Mouse (Mus musculus): Measurements from ENCODE around the gene Irs2. TPM values are rescaled to one million over a fixed set of nuclear protein-coding genes. Genes with fewer than 3 reads are reported as not detected.

Irs2 gene
- polyA plus RNA-seq, 1 experiment from 2014 or later, result 5.6 TPM

DNA sequence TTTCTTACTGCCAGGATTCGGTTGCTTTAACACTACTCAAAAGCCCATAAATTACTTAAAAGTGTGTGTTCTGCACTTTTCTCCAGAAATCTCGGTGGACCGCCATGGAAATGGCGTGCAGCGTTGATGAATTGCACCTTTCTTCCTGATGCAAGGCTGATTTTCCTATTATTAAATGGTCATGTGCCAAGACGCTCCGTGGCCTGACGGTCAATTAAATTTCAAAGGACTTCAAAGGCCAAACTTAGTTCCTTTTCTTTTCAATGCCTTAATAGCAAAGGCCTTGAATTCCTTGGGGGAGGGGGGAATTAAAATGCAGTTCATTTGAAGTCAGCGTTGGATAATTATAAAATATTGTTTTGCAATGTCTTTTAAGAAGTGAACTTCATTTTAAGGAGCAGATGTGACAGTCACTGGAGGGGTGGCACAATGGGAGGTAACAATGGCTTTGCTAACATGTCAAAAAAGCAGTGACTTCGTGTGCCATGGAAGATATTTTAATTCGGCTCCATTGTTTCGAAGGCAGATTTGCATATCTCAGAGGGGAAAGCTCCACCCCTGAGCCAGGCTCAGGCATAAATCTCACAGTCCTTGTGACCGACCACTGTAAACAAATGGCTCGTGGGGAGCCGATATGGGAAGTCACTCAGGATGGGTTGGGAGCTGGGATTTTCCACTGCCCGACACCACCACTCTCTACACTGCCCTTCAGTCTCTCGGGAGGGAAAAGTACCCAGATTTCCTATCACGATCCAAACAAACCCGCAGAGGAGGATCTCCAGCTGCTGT lies 27.6 kb upstream of the Irs2 start:
- H3K27ac ChIP-seq (replicated peaks), result peak overlapping the region; percentile 46
- DNase-seq (ENCODE audit: low spot score), result no peak
- 0 out of 2 replicates have a peak, but pooled peaks cover 4% of the 10 kb centered on the region for H3K27me3 ChIP-seq (ENCODE audit: low read depth, poor library complexity, severe bottlenecking)
- H3K36me3 ChIP-seq, result no peaks in the 10 kb centered on the region
- peaks cover 11% of the 10 kb centered on the region for H3K4me1 ChIP-seq
- no peaks in the 10 kb centered on the region for H3K9me3 ChIP-seq (replicated peaks)
- 41% methylated on average over 19 of the region's 19 CpGs for WGBS
- H3K4me3 ChIP-seq, result peak overlapping the region; percentile 20; the same call in 1 of the 2 replicates

DNA sequence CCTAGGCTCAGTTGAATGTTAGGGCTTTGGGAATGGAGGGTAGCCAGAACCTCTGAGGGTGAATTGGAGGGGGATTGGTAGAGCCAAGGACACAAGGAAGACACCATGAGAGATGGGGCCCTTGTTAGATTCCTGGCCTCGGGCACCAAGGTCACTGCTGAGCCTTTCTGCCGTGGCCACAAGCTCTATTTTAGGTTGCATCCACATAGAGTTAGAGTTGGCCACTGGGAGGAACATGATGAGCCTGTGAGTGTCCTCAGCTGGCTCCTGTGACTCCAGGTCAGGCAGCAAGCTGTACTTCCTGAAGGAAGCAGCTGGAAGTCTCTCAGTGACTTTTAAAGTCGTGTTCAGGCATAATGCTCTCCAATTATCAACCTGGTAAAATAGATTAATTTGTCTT lies 16.6 kb upstream of the Irs2 start:
- Histone ChIP-seq H3K27ac (replicated peaks) (no peak overlapping the region), H3K4me3 (no peak overlapping the region), H3K27me3 (ENCODE audit: low read depth, poor library complexity, severe bottlenecking) (no peaks in the 10 kb centered on the region), H3K9me3 (replicated peaks) (no peaks in the 10 kb centered on the region), H3K36me3 (no peaks in the 10 kb centered on the region), H3K4me1 (no peaks in the 10 kb centered on the region)
- 70% methylated on average over 3 of the region's 3 CpGs for WGBS
- DNase-seq (ENCODE audit: low spot score), result no peak

DNA sequence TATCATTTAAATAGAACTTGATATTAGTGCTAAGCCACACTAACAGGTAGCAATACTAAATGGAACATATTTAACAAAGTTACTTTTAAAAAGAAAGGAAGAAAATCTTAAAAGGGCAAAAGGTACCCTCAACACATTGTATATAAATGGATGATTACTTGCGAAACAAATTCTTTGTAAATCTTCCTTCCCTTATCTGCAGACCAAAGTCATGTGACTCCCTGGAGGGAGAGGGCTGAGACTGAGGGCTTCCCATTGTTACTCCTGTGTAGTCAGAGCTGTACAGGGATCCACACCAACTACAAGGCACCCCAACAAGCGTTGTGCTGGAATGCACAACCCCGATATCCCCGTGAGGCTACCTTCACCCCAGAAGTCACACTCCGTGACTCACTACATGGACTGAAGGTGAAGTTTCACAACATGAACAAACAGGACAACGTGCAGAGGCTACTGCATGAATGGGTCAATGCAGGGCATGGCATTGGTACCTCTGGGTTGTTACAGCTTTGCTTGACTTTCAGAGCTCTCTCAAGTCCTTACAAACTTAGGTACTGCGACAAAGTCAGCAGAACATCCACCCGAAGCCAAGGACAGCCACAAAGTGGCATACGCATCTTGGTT lies 12.8 kb upstream of the Irs2 start:
- no peaks in the 10 kb centered on the region for H3K27me3 ChIP-seq (ENCODE audit: low read depth, poor library complexity, severe bottlenecking)
- no peaks in the 10 kb centered on the region for H3K9me3 ChIP-seq (replicated peaks)
- no peaks in the 10 kb centered on the region for H3K36me3 ChIP-seq
- DNase-seq (ENCODE audit: low spot score), result no peak
- H3K27ac ChIP-seq (replicated peaks), result no peak overlapping the region
- no peaks in the 10 kb centered on the region for H3K4me1 ChIP-seq
- 90% methylated on average over 9 of the region's 9 CpGs for WGBS
- no peak overlapping the region for H3K4me3 ChIP-seq

DNA sequence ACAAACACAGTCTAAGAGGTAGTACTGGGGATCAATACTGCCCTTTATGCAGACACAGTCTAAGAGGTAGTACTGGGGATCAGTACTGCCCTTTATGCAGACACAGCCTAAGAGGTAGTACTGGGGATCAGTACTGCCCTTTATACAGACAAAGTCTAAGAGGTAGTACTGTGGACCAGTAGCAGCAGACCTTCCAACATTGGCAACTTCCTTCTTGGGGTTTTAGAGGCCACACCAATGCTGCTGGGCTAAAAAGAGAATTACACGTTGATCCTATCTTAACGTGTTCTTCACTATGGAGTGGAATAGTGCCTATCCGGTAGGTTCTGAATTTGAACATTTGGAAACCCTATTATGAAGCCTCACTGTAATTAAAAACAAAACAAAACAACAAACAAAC lies 7.4 kb upstream of the Irs2 start:
- no peak for DNase-seq (ENCODE audit: low spot score)
- H3K27me3 ChIP-seq (ENCODE audit: low read depth, poor library complexity, severe bottlenecking), result peaks cover 8% of the 10 kb centered on the region; the same call in 1 of the 2 replicates
- 92% methylated on average over 3 of the region's 3 CpGs for WGBS

DNA sequence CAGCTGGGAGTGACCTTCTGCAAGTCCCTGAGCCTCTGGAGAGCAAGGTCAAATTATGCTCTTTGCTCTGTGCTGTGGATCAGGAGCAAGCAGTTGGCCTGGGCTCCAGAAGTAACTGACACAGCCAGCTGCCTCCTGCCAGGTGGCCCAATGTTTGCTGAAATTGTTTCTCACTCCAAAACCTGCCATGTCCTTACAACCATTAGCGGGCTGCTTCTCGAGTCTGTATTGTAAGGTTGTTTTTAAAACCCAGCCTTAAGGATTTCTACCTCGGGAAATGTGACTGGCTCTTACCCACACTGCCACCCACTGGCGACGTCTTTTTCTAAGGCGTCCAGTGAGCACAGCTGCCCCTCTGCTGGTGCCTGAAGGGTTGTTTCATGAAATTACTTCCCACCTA lies 5.0 kb upstream of the Irs2 start:
- 2% methylated on average over 6 of the region's 6 CpGs for WGBS
- H3K27ac ChIP-seq (replicated peaks), result peak overlapping the region; percentile 52; the same call in 1 of the 2 replicates
- H3K27me3 ChIP-seq (ENCODE audit: low read depth, poor library complexity, severe bottlenecking), result peaks cover 12% of the 10 kb centered on the region; the same call in 1 of the 2 replicates

More for the DNA sequence above, 7.4 kb upstream of the Irs2 start:
- H3K4me1 ChIP-seq, result peaks cover 15% of the 10 kb centered on the region
- no peak overlapping the region for H3K4me3 ChIP-seq
- no peak overlapping the region for H3K27ac ChIP-seq (replicated peaks)
- no peaks in the 10 kb centered on the region for H3K9me3 ChIP-seq (replicated peaks)
- H3K36me3 ChIP-seq, result no peaks in the 10 kb centered on the region

GRCm38 (mm10) chr8:11011787-11012485 lies 3.7 kb upstream of the Irs2 start:
- Histone ChIP-seq H3K9me3 (replicated peaks) (no peaks in the 10 kb centered on the region), H3K4me1 (peaks cover 46% of the 10 kb centered on the region), H3K27ac (replicated peaks) (no peak overlapping the region), H3K36me3 (no peaks in the 10 kb centered on the region), H3K27me3 (ENCODE audit: low read depth, poor library complexity, severe bottlenecking) (peaks cover 12% of the 10 kb centered on the region; the same call in 1 of the 2 replicates), H3K4me3 (no peak overlapping the region)
- DNase-seq (ENCODE audit: low spot score), result no peak
- 87% methylated on average over 3 of the region's 3 CpGs for WGBS

More for the DNA sequence above, 5.0 kb upstream of the Irs2 start:
- H3K4me3 ChIP-seq, result no peak overlapping the region
- H3K36me3 ChIP-seq, result no peaks in the 10 kb centered on the region
- peaks cover 33% of the 10 kb centered on the region for H3K4me1 ChIP-seq
- peak; percentile 64 for DNase-seq (ENCODE audit: low spot score)
- no peaks in the 10 kb centered on the region for H3K9me3 ChIP-seq (replicated peaks)

GRCm38 (mm10) chr8:11010913-11011605 lies 2.8 kb upstream of the Irs2 start:
- WGBS, result 8% methylated on average over 11 of the region's 11 CpGs
- DNase-seq (ENCODE audit: low spot score), result peak; percentile 22
- Histone ChIP-seq H3K9me3 (replicated peaks) (no peaks in the 10 kb centered on the region), H3K4me3 (peak overlapping the region; percentile 9; the same call in 1 of the 2 replicates), H3K36me3 (peaks cover 8% of the 10 kb centered on the region), H3K27ac (replicated peaks) (no peak overlapping the region; the same call in 1 of the 2 replicates), H3K4me1 (peaks cover 55% of the 10 kb centered on the region), H3K27me3 (ENCODE audit: low read depth, poor library complexity, severe bottlenecking) (peaks cover 14% of the 10 kb centered on the region; the same call in 1 of the 2 replicates)

DNA sequence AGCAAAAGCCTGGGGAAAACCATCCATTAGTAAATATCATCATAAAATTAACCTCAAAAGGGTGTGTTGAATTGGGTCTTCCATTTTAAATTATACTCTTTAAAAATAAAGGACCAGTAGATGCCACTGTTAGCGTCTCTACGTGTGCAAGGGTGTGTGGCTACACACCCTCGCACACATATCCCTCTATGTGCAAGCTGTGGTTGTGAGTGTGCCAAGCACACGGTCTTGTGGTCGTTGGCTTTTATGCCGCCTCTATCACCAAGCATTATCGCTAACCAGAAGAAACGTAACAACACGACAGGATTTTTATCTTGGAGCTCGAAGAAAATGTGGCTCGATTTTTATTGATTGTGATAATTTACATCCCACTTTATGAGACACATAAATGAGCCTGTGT lies 2.1 kb upstream of the Irs2 start:
- Histone ChIP-seq H3K27me3 (ENCODE audit: low read depth, poor library complexity, severe bottlenecking) (peaks cover 18% of the 10 kb centered on the region; the same call in 1 of the 2 replicates), H3K27ac (replicated peaks) (peak overlapping the region; percentile 99; the same call in 1 of the 2 replicates), H3K4me1 (peaks cover 62% of the 10 kb centered on the region), H3K9me3 (replicated peaks) (no peaks in the 10 kb centered on the region), H3K36me3 (peaks cover 15% of the 10 kb centered on the region), H3K4me3 (peak overlapping the region; percentile 94)
- 59% methylated on average over 11 of the region's 11 CpGs for WGBS
- no peak for DNase-seq (ENCODE audit: low spot score)

- peaks cover 70% of the 10 kb centered on the region for H3K4me1 ChIP-seq
- WGBS, result under 1% methylated on average over 61 of the region's 62 CpGs
- peak; percentile 86 for DNase-seq (ENCODE audit: low spot score)
Observed at GRCm38 (mm10) chr8:11009431-11010071, 1.3 kb upstream of the Irs2 start.

DNA sequence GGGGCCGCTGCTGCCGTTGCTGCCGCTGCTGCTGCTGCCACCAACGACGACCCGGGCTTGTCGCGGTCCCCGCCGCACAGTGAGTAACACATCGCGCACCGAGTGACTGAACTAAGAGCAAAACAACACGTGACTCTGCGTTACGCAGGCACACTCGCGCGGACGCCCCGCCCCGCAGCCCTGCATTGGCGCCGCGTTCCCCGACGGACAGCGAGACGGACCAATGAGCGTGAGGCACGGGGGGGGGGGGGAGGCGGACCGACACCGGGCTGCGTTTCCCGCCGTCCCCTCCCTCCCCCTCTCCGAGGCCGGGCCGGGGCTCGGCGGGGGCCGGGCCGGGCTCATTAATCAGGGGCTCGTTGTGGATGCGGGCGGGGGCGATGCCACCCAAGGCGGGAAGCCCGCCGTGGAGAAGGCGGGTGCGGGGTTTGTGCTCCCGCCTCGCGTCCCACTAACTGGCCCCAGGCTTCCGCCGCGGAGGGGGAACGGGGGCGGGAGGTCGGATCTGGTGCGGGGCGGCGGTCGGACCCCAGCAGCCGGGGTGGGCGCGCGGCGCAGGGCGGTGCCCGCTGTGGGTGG lies 673 bp upstream of the Irs2 start:
- H3K36me3 ChIP-seq, result peaks cover 29% of the 10 kb centered on the region
- peak overlapping the region; percentile 94 for H3K4me3 ChIP-seq
- peak; percentile 97 for DNase-seq (ENCODE audit: low spot score)
- H3K4me1 ChIP-seq, result peaks cover 77% of the 10 kb centered on the region
- under 1% methylated on average over 64 of the region's 73 CpGs for WGBS
- no peaks in the 10 kb centered on the region for H3K9me3 ChIP-seq (replicated peaks)
- H3K27ac ChIP-seq (replicated peaks), result peak overlapping the region; percentile 99
- peaks cover 18% of the 10 kb centered on the region; the same call in 1 of the 2 replicates for H3K27me3 ChIP-seq (ENCODE audit: low read depth, poor library complexity, severe bottlenecking)

More at GRCm38 (mm10) chr8:11009431-11010071, 1.3 kb upstream of the Irs2 start:
- H3K27me3 ChIP-seq (ENCODE audit: low read depth, poor library complexity, severe bottlenecking), result peaks cover 18% of the 10 kb centered on the region; the same call in 1 of the 2 replicates
- H3K27ac ChIP-seq (replicated peaks), result peak overlapping the region; percentile 99
- no peaks in the 10 kb centered on the region for H3K9me3 ChIP-seq (replicated peaks)
- peak overlapping the region; percentile 94 for H3K4me3 ChIP-seq
- H3K36me3 ChIP-seq, result peaks cover 23% of the 10 kb centered on the region

GRCm38 (mm10) chr8:11007581-11008378 lies 478 bp downstream of the Irs2 start:
- Histone ChIP-seq H3K27me3 (ENCODE audit: low read depth, poor library complexity, severe bottlenecking) (peaks cover 18% of the 10 kb centered on the region; the same call in 1 of the 2 replicates), H3K4me3 (peak overlapping the region; percentile 94)

More at GRCm38 (mm10) chr8:11007581-11008378, 478 bp downstream of the Irs2 start:
- DNase-seq (ENCODE audit: low spot score), result peak; percentile 71
- peak overlapping the region; percentile 99 for H3K27ac ChIP-seq (replicated peaks)
- H3K4me1 ChIP-seq, result peaks cover 80% of the 10 kb centered on the region
- H3K9me3 ChIP-seq (replicated peaks), result no peaks in the 10 kb centered on the region
- peaks cover 33% of the 10 kb centered on the region for H3K36me3 ChIP-seq
- under 1% methylated on average over 88 of the region's 88 CpGs for WGBS
